Mouse (Mus musculus) liver, embryonic 14.5 days (tissue): ENCODE results near the gene Efnb3. TPM values are rescaled to one million over a fixed set of nuclear protein-coding genes. Genes with fewer than 3 reads are reported as not detected.
A peak's percentile ranks its signal among the peaks of the same experiment; 100 is the strongest.

Experiments
- ATAC-seq: fragments of 200-750 bp; cut with Nextera tagmentation; 2 replicates; pipeline ENCODE4 v1.8.0; 2017; ENCODE audit warnings: moderate number of reproducible peaks, mild to moderate bottlenecking, moderate library complexity; ENCODE audit not compliant: insufficient read depth
- DNase-seq, 3 experiments: peaks; one replicate each; pipeline ENCODE4 v3.0.0-alpha.2; 2012 to 2013; ENCODE audit warnings: low read depth in 3 of 3, low spot score in 3 of 3
- H3K27ac ChIP-seq: fragments of 300-500 bp; sonication (generic); 2 replicates; pipeline ENCODE4 v1.5.1; 2014; ENCODE audit warnings: moderate library complexity, mild to moderate bottlenecking, control low read depth, inconsistent platforms
- H3K27me3 ChIP-seq: fragments of 300-500 bp; sonication (generic); 2 replicates; pipeline ENCODE4 v1.6.1; 2014; ENCODE audit warnings: mild to moderate bottlenecking, low read length, moderate library complexity; ENCODE audit not compliant: control insufficient read depth, insufficient read depth
- H3K36me3 ChIP-seq: fragments of 300-500 bp; sonication (generic); replicated peaks from 2 replicates; pipeline ENCODE4 v1.6.1; 2014; ENCODE audit warnings: low read depth; ENCODE audit not compliant: control insufficient read depth, insufficient read depth
- H3K4me1 ChIP-seq, 2 experiments: fragments of 200-500 bp in 1 of 2; fragments of 300-500 bp in 1 of 2; sonication (generic) in 1 of 2; replicated peaks; 2 replicates each; pipeline ENCODE4 v1.6.1; 2012 to 2014; ENCODE audit warnings: antibody characterized with exemption in 1 of 2, inconsistent platforms in 1 of 2, low read length in 1 of 2; ENCODE audit not compliant: control insufficient read depth in 2 of 2, insufficient read depth in 2 of 2
- H3K4me2 ChIP-seq: fragments of 300-500 bp; sonication (generic); 2 replicates; pipeline ENCODE4 v1.6.1; 2014; ENCODE audit warnings: low read depth, mild to moderate bottlenecking, control low read depth, moderate library complexity
- H3K4me3 ChIP-seq, 2 experiments: fragments of 200-500 bp in 1 of 2; fragments of 300-500 bp in 1 of 2; sonication (generic) in 1 of 2; 2 replicates each; pipeline ENCODE4 v1.5.1; 2012 to 2014; ENCODE audit warnings: low read depth in 2 of 2, low read length in 2 of 2, mild to moderate bottlenecking in 2 of 2, control low read depth in 1 of 2, inconsistent platforms in 1 of 2, moderate library complexity in 1 of 2; ENCODE audit not compliant: insufficient read depth in 1 of 2
- H3K9ac ChIP-seq: fragments of 300-500 bp; sonication (generic); replicated peaks from 2 replicates; pipeline ENCODE4 v1.6.1; 2014; ENCODE audit warnings: mild to moderate bottlenecking, control low read depth, moderate library complexity
- H3K9me3 ChIP-seq: fragments of 300-500 bp; sonication (generic); 2 replicates; pipeline ENCODE4 v1.6.1; 2016; ENCODE audit warnings: low read length, mixed read lengths; ENCODE audit not compliant: control insufficient read depth
- CTCF ChIP-seq: IDR thresholded peaks from 2 replicates; pipeline ENCODE4 v1.5.1; 2016; ENCODE audit warnings: antibody characterized with exemption, low read depth, control low read depth
- EP300 ChIP-seq: IDR thresholded peaks from 2 replicates; pipeline ENCODE4 v1.6.1; 2016; ENCODE audit warnings: antibody characterized with exemption, low read depth
- WGBS: fragments of 180-500 bp; shearing (Covaris S2); extraction: QIAGEN DNeasy Blood & Tissue Kit; methylation state at CpG from one replicate; pipeline ENCODE4 v1.1.7; 2014; ENCODE audit not compliant: insufficient replicate concordance; 5-methylcytosine and 5-hydroxymethylcytosine counted together
- polyA plus RNA-seq, 2 experiments: library from polyadenylated mRNA; depleted of rRNA in 1 of 2; stranded (reverse) in 1 of 2; unstranded in 1 of 2; fragments of >200 nt; fragmentation: Nextera tagmentation in 1 of 2; extraction: Ambion mirVana in 1 of 2; gene quantifications; 2 replicates each; pipeline versions ENCODE4 v1.2.1 to v1.2.3; 2012 to 2014

Efnb3 gene
- polyA plus RNA-seq, 2 experiments = 0.13 to 1.0 TPM

GRCm38 (mm10) chr11:69525661-69526060 lies 34.3 kb downstream of the Efnb3 start:
- WGBS = 59% methylated on average over 9 of the region's 9 CpGs
- H3K36me3 ChIP-seq = no peaks in the 10 kb centered on the region
- peaks cover 16% of the 10 kb centered on the region for H3K27me3 ChIP-seq
- H3K9me3 ChIP-seq = no peaks in the 10 kb centered on the region
- no peak for DNase-seq
- no peak overlapping the region for H3K9ac ChIP-seq
- H3K27ac ChIP-seq = no peak overlapping the region
- no peak for ATAC-seq
- no peak overlapping the region for H3K4me2 ChIP-seq
- no peak for TF ChIP-seq CTCF
- TF ChIP-seq EP300 = no peak
- peaks cover 3 to 15% of the 10 kb centered on the region in 2 experiments for H3K4me1 ChIP-seq
- H3K4me3 ChIP-seq = no peak overlapping the region

GRCm38 (mm10) chr11:69523651-69524050 lies 36.4 kb downstream of the Efnb3 start:
- Histone ChIP-seq H3K4me3 (no peak overlapping the region), H3K9me3 (no peaks in the 10 kb centered on the region), H3K27ac (no peak overlapping the region), H3K9ac (no peak overlapping the region), H3K36me3 (no peaks in the 10 kb centered on the region), H3K27me3 (peaks cover 14% of the 10 kb centered on the region), H3K4me2 (no peak overlapping the region), H3K4me1 (peaks cover 3 to 15% of the 10 kb centered on the region in 2 experiments)
- ATAC-seq (no peak), DNase-seq (no peak)
- WGBS = 73% methylated on average over 4 of the region's 4 CpGs
- TF ChIP-seq CTCF = no peak
- no peak for TF ChIP-seq EP300

GRCm38 (mm10) chr11:69521526-69522149 lies 38.4 kb downstream of the Efnb3 start:
- TF ChIP-seq EP300 = no peak; the same call in 1 of the 2 replicates
- TF ChIP-seq CTCF = no peak
- Histone ChIP-seq H3K9ac (no peak overlapping the region), H3K27me3 (no peaks in the 10 kb centered on the region), H3K4me2 (no peak overlapping the region), H3K36me3 (no peaks in the 10 kb centered on the region), H3K4me1 (peaks cover 3 to 9% of the 10 kb centered on the region in 2 experiments), H3K4me3 (no peak overlapping the region), H3K9me3 (no peaks in the 10 kb centered on the region), H3K27ac (no peak overlapping the region)
- 35% methylated on average over 9 of the region's 9 CpGs for WGBS
- ATAC-seq (peak; percentile 65; the same call in 1 of the 2 replicates), DNase-seq (no peak)

GRCm38 (mm10) chr11:69519976-69520375 lies 40.0 kb downstream of the Efnb3 start:
- H3K27me3 ChIP-seq = peaks cover 3% of the 10 kb centered on the region; the same call in 1 of the 2 replicates
- no peak for ATAC-seq
- no peak overlapping the region for H3K4me2 ChIP-seq
- H3K27ac ChIP-seq = no peak overlapping the region
- no peak overlapping the region for H3K9ac ChIP-seq
- H3K9me3 ChIP-seq = no peaks in the 10 kb centered on the region
- 55% methylated on average over 4 of the region's 4 CpGs for WGBS
- DNase-seq = no peak
- H3K4me1 ChIP-seq = peaks cover 3 to 9% of the 10 kb centered on the region in 2 experiments
- TF ChIP-seq EP300 = no peak
- no peak for TF ChIP-seq CTCF
- H3K4me3 ChIP-seq = no peak overlapping the region
- H3K36me3 ChIP-seq = no peaks in the 10 kb centered on the region

- WGBS = 57% methylated on average over 3 of the region's 3 CpGs
- Histone ChIP-seq H3K9ac (no peak overlapping the region), H3K9me3 (no peaks in the 10 kb centered on the region), H3K27me3 (peaks cover 3% of the 10 kb centered on the region; the same call in 1 of the 2 replicates), H3K27ac (no peak overlapping the region), H3K4me3 (no peak overlapping the region), H3K4me2 (no peak overlapping the region), H3K4me1 (peaks cover 4 to 23% of the 10 kb centered on the region in 2 experiments), H3K36me3 (no peaks in the 10 kb centered on the region)
- DNase-seq (no peak), ATAC-seq (no peak)
- TF ChIP-seq CTCF (no peak), EP300 (no peak)
Observed at GRCm38 (mm10) chr11:69516661-69517060, 43.3 kb downstream of the Efnb3 start.
